Comparison of ENCODE assay signal across 14 mouse cellular contexts in genomic region chr10:76496366-76496765, GRCm38 (mm10). TPM values are rescaled to one million over a fixed set of nuclear protein-coding genes. Genes with fewer than 3 reads are reported as not detected.
DNase-seq lines count a peak whose midpoint lies in the region.
"Had no signal": no experiment of that assay in that cellular context is flagged by ENCODE, and none has a peak within 500 bp of the region (broad histone marks: within the 10 kb centered on the region; RNA-seq: fewer than 3 reads in every experiment).

No protein-coding gene starts in this region.

- intact Hi-C loops in heart, postnatal 25 days (cut with DNase I): no loop called here

- peak; percentile 4 to 15 for DNase-seq in heart, adult 18-20 months
- DNase-seq in heart, postnatal 25 days (ENCODE audit: low spot score): no peak
- DNase-seq in layer of hippocampus, adult 18-20 months (ENCODE audit: low spot score in 2 of 2): peak; percentile 3 to 41
- no peak for DNase-seq in layer of hippocampus, postnatal 25 days (ENCODE audit: extremely low spot score in 1 of 2, low spot score in 1 of 2)
- peak; percentile 57 for DNase-seq in MEL-GATA-1-ER (ENCODE audit: extremely low read depth, low read depth)
- peak; percentile 20 for DNase-seq in heart, postnatal 4 days
- DNase-seq in cerebellum, adult 8-10 months: no peak
- no peak for DNase-seq in cerebellum, adult 9-11 months
- DNase-seq: adrenal gland, postnatal 36 days; cerebellum, postnatal 25 days; kidney, adult 11 months; kidney, postnatal 10 days; left cerebral cortex, postnatal 4 days had no signal

RNA-seq across cellular contexts. Expression of gene Ybey, which starts 27.5 kb away (rescaled TPM):
- total RNA-seq in heart, adult 18-20 months (2021): 1 to 10 TPM; 3.2 to 3.5 TPM
- total RNA-seq in heart, postnatal 25 days (2021): 1 to 10 TPM; 3.5 to 4.2 TPM
- total RNA-seq in layer of hippocampus, adult 18-20 months (2021): 1 to 10 TPM; 4.7 to 4.8 TPM
- total RNA-seq in layer of hippocampus, postnatal 25 days (2021): 1 to 10 TPM; 4.3 TPM
- total RNA-seq in heart, postnatal 4 days (2021): 1 to 10 TPM; 3.2 TPM

RNA-seq across cellular contexts. Expression of gene Mcm3ap, which starts 27.6 kb away (rescaled TPM):
- 10 to 100 TPM; 23.1 to 27.5 TPM for total RNA-seq in heart, adult 18-20 months (2021)
- total RNA-seq in heart, postnatal 25 days (2021): 10 to 100 TPM; 22.8 to 27.1 TPM
- total RNA-seq in layer of hippocampus, adult 18-20 months (2021): 10 to 100 TPM; 57.1 to 58.0 TPM
- 10 to 100 TPM; 50.8 to 54.8 TPM for total RNA-seq in layer of hippocampus, postnatal 25 days (2021)
- 10 to 100 TPM; 33.0 to 37.5 TPM for total RNA-seq in heart, postnatal 4 days (2021)

RNA-seq across cellular contexts. Expression of gene Lss, which starts 35.0 kb away (rescaled TPM):
- 1 to 10 TPM; 7.1 to 8.0 TPM for total RNA-seq in heart, adult 18-20 months (2021)
- total RNA-seq in heart, postnatal 25 days (2021): 1 to 10 TPM; 7.3 to 7.4 TPM
- total RNA-seq in layer of hippocampus, adult 18-20 months (2021): 10 to 100 TPM; 40.5 to 41.6 TPM
- total RNA-seq in layer of hippocampus, postnatal 25 days (2021): 10 to 100 TPM; 48.1 to 48.7 TPM
- total RNA-seq in heart, postnatal 4 days (2021): 10 to 100 TPM; 16.8 to 17.2 TPM

RNA-seq across cellular contexts. Expression of gene 2610028H24Rik, which starts 47.5 kb away (rescaled TPM):
- total RNA-seq in heart, adult 18-20 months (2021): under 1 TPM in 1 of 2 experiments, not detected in 1; 0.62 TPM
- total RNA-seq in heart, postnatal 25 days (2021): under 1 TPM in 1 of 2 experiments, not detected in 1; 0.26 TPM
- total RNA-seq in layer of hippocampus, adult 18-20 months (2021): not detected
- not detected for total RNA-seq in layer of hippocampus, postnatal 25 days (2021)
- total RNA-seq in heart, postnatal 4 days (2021): not detected
- total RNA-seq: adrenal gland, postnatal 36 days; left cerebral cortex, postnatal 4 days; monocyte, adult 5-6 weeks had no signal

RNA-seq across cellular contexts. Expression of gene Pcnt, which starts 53.8 kb away (rescaled TPM):
- total RNA-seq in heart, adult 18-20 months (2021): 10 to 100 TPM; 37.5 to 55.8 TPM
- 10 to 100 TPM; 38.1 to 47.4 TPM for total RNA-seq in heart, postnatal 25 days (2021)
- total RNA-seq in layer of hippocampus, adult 18-20 months (2021): 10 to 100 TPM; 20.6 to 23.2 TPM
- 10 to 100 TPM; 17.1 to 20.8 TPM for total RNA-seq in layer of hippocampus, postnatal 25 days (2021)
- 10 to 100 TPM; 27.1 TPM for total RNA-seq in heart, postnatal 4 days (2021)

Comparison
In these comparisons a context has a peak if more than half of its experiments do, and no peak if none do; other contexts are left out.
1. DNase-seq: peak in heart, adult 18-20 months (2 of 2), layer of hippocampus, adult 18-20 months (2 of 2), MEL-GATA-1-ER (single experiment) and heart, postnatal 4 days (single experiment); none in heart, postnatal 25 days (single experiment), layer of hippocampus, postnatal 25 days (0 of 2), cerebellum, adult 8-10 months (single experiment) and cerebellum, adult 9-11 months (single experiment).